Mouse (Mus musculus) hindbrain, embryonic 11.5 days (tissue): ENCODE results near the gene Hdac5. TPM values are rescaled to one million over a fixed set of nuclear protein-coding genes. Genes with fewer than 3 reads are reported as not detected.

Experiments used
- ATAC-seq: fragments of 200-750 bp; cut with Nextera tagmentation; 2 replicates; pipeline ENCODE4 v1.8.0; 2017; ENCODE audit warnings: mild to moderate bottlenecking, moderate TSS enrichment, moderate library complexity; ENCODE audit not compliant: low FRiP score
- DNase-seq: peaks from one replicate; pipeline ENCODE4 v3.0.0-alpha.2; 2015; ENCODE audit warnings: low spot score
- H3K27ac ChIP-seq: fragments of 300-500 bp; sonication (generic); 2 replicates; pipeline ENCODE4 v1.5.1; 2014; ENCODE audit warnings: mild to moderate bottlenecking, low read depth, low read length
- H3K27me3 ChIP-seq: fragments of 300-500 bp; sonication (generic); 2 replicates; pipeline ENCODE4 v1.6.1; 2014; ENCODE audit warnings: mild to moderate bottlenecking, low read length, moderate library complexity, mixed read lengths; ENCODE audit not compliant: control insufficient read depth, insufficient read depth
- H3K36me3 ChIP-seq: fragments of 300-500 bp; sonication (generic); 2 replicates; pipeline ENCODE4 v1.6.1; 2014; ENCODE audit warnings: mild to moderate bottlenecking, low read length, moderate library complexity, mixed read lengths; ENCODE audit not compliant: control insufficient read depth, insufficient read depth
- H3K4me1 ChIP-seq: fragments of 300-500 bp; sonication (generic); replicated peaks from 2 replicates; pipeline ENCODE4 v1.6.1; 2014; ENCODE audit warnings: low read length, mixed read lengths; ENCODE audit not compliant: control insufficient read depth, insufficient read depth
- H3K4me2 ChIP-seq: fragments of 300-500 bp; sonication (generic); replicated peaks from 2 replicates; pipeline ENCODE4 v1.6.1; 2014; ENCODE audit warnings: mild to moderate bottlenecking, low read depth, low read length
- H3K4me3 ChIP-seq: fragments of 300-500 bp; sonication (generic); 2 replicates; pipeline ENCODE4 v1.5.1; 2014; ENCODE audit warnings: low read depth, low read length
- H3K9ac ChIP-seq: fragments of 300-500 bp; sonication (generic); 2 replicates; pipeline ENCODE4 v1.6.1; 2014; ENCODE audit warnings: low read depth, low read length
- H3K9me3 ChIP-seq: fragments of 300-500 bp; sonication (generic); 2 replicates; pipeline ENCODE4 v1.6.1; 2016; ENCODE audit warnings: low read length; ENCODE audit not compliant: control insufficient read depth
- WGBS: fragments of 180-500 bp; shearing (Covaris S2); extraction: QIAGEN DNeasy Blood & Tissue Kit; methylation state at CpG from one replicate; pipeline ENCODE4 v1.1.7; 2014; 5-methylcytosine and 5-hydroxymethylcytosine counted together
- polyA plus RNA-seq: library from polyadenylated mRNA; unstranded; fragments of >200 nt; fragmentation: Nextera tagmentation; extraction: Ambion mirVana; gene quantifications from 2 replicates; pipeline ENCODE4 v1.2.1, GENCODE M21; 2014

Hdac5 gene
- polyA plus RNA-seq, 1 experiment from 2014 or later: 36.6 TPM

- DNase-seq: no peak
- H3K9ac ChIP-seq: no peak overlapping the region
These were observed 14.5 kb downstream of the Hdac5 start for GRCm38 (mm10) chr11:102215511-102215910.

GRCm38 (mm10) chr11:102214430-102215156, 15.4 kb downstream of the Hdac5 start:
- no peaks in the 10 kb centered on the region for H3K9me3 ChIP-seq
- H3K27ac ChIP-seq: no peak overlapping the region
- H3K27me3 ChIP-seq: no peaks in the 10 kb centered on the region
- H3K4me2 ChIP-seq: no peak overlapping the region
- 73% methylated on average over 10 of the region's 10 CpGs for WGBS
- no peak overlapping the region for H3K4me3 ChIP-seq
- no peak overlapping the region for H3K9ac ChIP-seq
- no peak for DNase-seq
- H3K4me1 ChIP-seq: peaks cover 23% of the 10 kb centered on the region
- no peak for ATAC-seq
- H3K36me3 ChIP-seq: no peaks in the 10 kb centered on the region

More at GRCm38 (mm10) chr11:102215511-102215910, 14.5 kb downstream of the Hdac5 start:
- WGBS: 79% methylated on average over 11 of the region's 11 CpGs
- no peaks in the 10 kb centered on the region for H3K9me3 ChIP-seq
- H3K4me2 ChIP-seq: no peak overlapping the region
- no peaks in the 10 kb centered on the region for H3K36me3 ChIP-seq
- no peak overlapping the region for H3K27ac ChIP-seq
- peaks cover 24% of the 10 kb centered on the region for H3K4me1 ChIP-seq
- ATAC-seq: no peak
- no peak overlapping the region for H3K4me3 ChIP-seq
- H3K27me3 ChIP-seq: no peaks in the 10 kb centered on the region

- ATAC-seq (no peak), DNase-seq (no peak)
- H3K4me1 ChIP-seq: peaks cover 12% of the 10 kb centered on the region
These were observed 18.0 kb downstream of the Hdac5 start for GRCm38 (mm10) chr11:102211936-102212341.

GRCm38 (mm10) chr11:102211011-102211410, 19.0 kb downstream of the Hdac5 start:
- Histone ChIP-seq H3K36me3 (peaks cover 4% of the 10 kb centered on the region; the same call in 1 of the 2 replicates), H3K27me3 (no peaks in the 10 kb centered on the region), H3K4me2 (no peak overlapping the region), H3K4me1 (peaks cover 10% of the 10 kb centered on the region; the same call in 1 of the 2 replicates), H3K9me3 (no peaks in the 10 kb centered on the region), H3K4me3 (no peak overlapping the region), H3K9ac (no peak overlapping the region), H3K27ac (no peak overlapping the region)
- ATAC-seq (no peak), DNase-seq (no peak)
- 57% methylated on average over 5 of the region's 5 CpGs for WGBS

More at GRCm38 (mm10) chr11:102211936-102212341, 18.0 kb downstream of the Hdac5 start:
- no peak overlapping the region for H3K9ac ChIP-seq
- no peaks in the 10 kb centered on the region for H3K9me3 ChIP-seq
- no peak overlapping the region for H3K27ac ChIP-seq
- H3K27me3 ChIP-seq: no peaks in the 10 kb centered on the region
- no peak overlapping the region for H3K4me3 ChIP-seq
- H3K4me2 ChIP-seq: no peak overlapping the region
- WGBS: 79% methylated on average over 18 of the region's 18 CpGs
- 0 out of 2 replicates have a peak, but pooled peaks cover under 1% of the 10 kb centered on the region for H3K36me3 ChIP-seq

GRCm38 (mm10) chr11:102210185-102210584, 19.8 kb downstream of the Hdac5 start:
- 67% methylated on average over 3 of the region's 3 CpGs for WGBS
- no peak overlapping the region for H3K9ac ChIP-seq
- no peak overlapping the region for H3K27ac ChIP-seq
- no peaks in the 10 kb centered on the region for H3K9me3 ChIP-seq
- H3K4me1 ChIP-seq: peaks cover 10% of the 10 kb centered on the region; the same call in 1 of the 2 replicates
- no peak for ATAC-seq
- no peak for DNase-seq
- H3K27me3 ChIP-seq: no peaks in the 10 kb centered on the region
- H3K36me3 ChIP-seq: peaks cover 5% of the 10 kb centered on the region; the same call in 1 of the 2 replicates
- H3K4me3 ChIP-seq: no peak overlapping the region
- no peak overlapping the region for H3K4me2 ChIP-seq

GRCm38 (mm10) chr11:102209742-102210141, 20.2 kb downstream of the Hdac5 start:
- H3K27ac ChIP-seq: no peak overlapping the region
- H3K4me1 ChIP-seq: peaks cover 10% of the 10 kb centered on the region; the same call in 1 of the 2 replicates
- H3K9ac ChIP-seq: no peak overlapping the region
- H3K4me2 ChIP-seq: no peak overlapping the region
- DNase-seq: peak; percentile 48
- no peak for ATAC-seq
- no peak overlapping the region for H3K4me3 ChIP-seq
- H3K36me3 ChIP-seq: peaks cover 7% of the 10 kb centered on the region; the same call in 1 of the 2 replicates
- no peaks in the 10 kb centered on the region for H3K27me3 ChIP-seq
- 25% methylated on average over 2 of the region's 2 CpGs for WGBS
- no peaks in the 10 kb centered on the region for H3K9me3 ChIP-seq

- WGBS: 13% methylated on average over 1 of the region's 4 CpGs
- Histone ChIP-seq H3K4me1 (peaks cover 10% of the 10 kb centered on the region; the same call in 1 of the 2 replicates), H3K4me3 (no peak overlapping the region), H3K27ac (no peak overlapping the region; the same call in 1 of the 2 replicates), H3K9ac (no peak overlapping the region), H3K9me3 (no peaks in the 10 kb centered on the region), H3K27me3 (no peaks in the 10 kb centered on the region), H3K4me2 (no peak overlapping the region), H3K36me3 (peaks cover 7% of the 10 kb centered on the region)
- no peak for ATAC-seq
- no peak for DNase-seq
These were observed 21.1 kb downstream of the Hdac5 start for GRCm38 (mm10) chr11:102208846-102209245.

GRCm38 (mm10) chr11:102207825-102208777, 21.9 kb downstream of the Hdac5 start:
- no peak for ATAC-seq
- Histone ChIP-seq H3K9me3 (no peaks in the 10 kb centered on the region), H3K9ac (no peak overlapping the region), H3K36me3 (peaks cover 7% of the 10 kb centered on the region), H3K27me3 (no peaks in the 10 kb centered on the region), H3K4me2 (no peak overlapping the region), H3K4me3 (no peak overlapping the region), H3K4me1 (peaks cover 10% of the 10 kb centered on the region; the same call in 1 of the 2 replicates), H3K27ac (no peak overlapping the region)
- WGBS: 31% methylated on average over 11 of the region's 11 CpGs
- peak; percentile 46 for DNase-seq
